Mouse (Mus musculus) hindbrain, embryonic 14.5 days (tissue): ENCODE measurements at regions not wholly inside any gene's neighbourhood (a gene's known extent, or its start where the extent isn't known, plus 50 kb on each side); places are given as distances from the start of the nearest gene placed in this dataset.

Source experiments
- ATAC-seq: fragments of 200-750 bp; cut with Nextera tagmentation; 2 replicates; pipeline ENCODE4 v1.8.0; 2017; ENCODE audit warnings: moderate number of reproducible peaks, mild to moderate bottlenecking, moderate TSS enrichment, moderate library complexity; ENCODE audit not compliant: low FRiP score
- DNase-seq: peaks from one replicate; pipeline ENCODE4 v3.0.0-alpha.2; 2015; ENCODE audit warnings: low spot score
- H3K27ac ChIP-seq: fragments of 300-500 bp; sonication (generic); 2 replicates; pipeline ENCODE4 v1.5.1; 2014; ENCODE audit warnings: mild to moderate bottlenecking, moderate library complexity
- H3K27me3 ChIP-seq: fragments of 300-500 bp; sonication (generic); 2 replicates; pipeline ENCODE4 v1.6.1; 2014; ENCODE audit warnings: mild to moderate bottlenecking, low read length, mixed read lengths; ENCODE audit not compliant: control insufficient read depth, insufficient read depth
- H3K36me3 ChIP-seq: fragments of 300-500 bp; sonication (generic); replicated peaks from 2 replicates; pipeline ENCODE4 v1.6.1; 2014; ENCODE audit not compliant: control insufficient read depth, insufficient read depth
- H3K4me1 ChIP-seq: fragments of 300-500 bp; sonication (generic); replicated peaks from 2 replicates; pipeline ENCODE4 v1.6.1; 2014; ENCODE audit warnings: antibody characterized with exemption, low read length, mixed read lengths; ENCODE audit not compliant: control insufficient read depth, insufficient read depth
- H3K4me2 ChIP-seq: fragments of 300-500 bp; sonication (generic); replicated peaks from 2 replicates; pipeline ENCODE4 v1.6.1; 2014; ENCODE audit warnings: mild to moderate bottlenecking, moderate library complexity
- H3K4me3 ChIP-seq: fragments of 300-500 bp; sonication (generic); replicated peaks from 2 replicates; pipeline ENCODE4 v1.5.1; 2014; ENCODE audit warnings: mild to moderate bottlenecking, low read length
- H3K9ac ChIP-seq: fragments of 300-500 bp; sonication (generic); 2 replicates; pipeline ENCODE4 v1.6.1; 2014
- H3K9me3 ChIP-seq: fragments of 300-500 bp; sonication (generic); 2 replicates; pipeline ENCODE4 v1.6.1; 2016; ENCODE audit warnings: low read length; ENCODE audit not compliant: control insufficient read depth
- WGBS: fragments of 180-500 bp; shearing (Covaris S2); extraction: QIAGEN DNeasy Blood & Tissue Kit; methylation state at CpG from one replicate; pipeline ENCODE4 v1.1.7; 2014; 5-methylcytosine and 5-hydroxymethylcytosine counted together

GRCm38 (mm10) chr15:60706009-60706408 is 147.6 kb downstream of the Fam84b start:
- no peak overlapping the region for H3K9ac ChIP-seq
- H3K27me3 ChIP-seq = no peaks in the 10 kb centered on the region
- no peak overlapping the region for H3K4me3 ChIP-seq
- H3K36me3 ChIP-seq = no peaks in the 10 kb centered on the region
- no peak for ATAC-seq
- H3K4me1 ChIP-seq = no peaks in the 10 kb centered on the region
- DNase-seq = no peak
- no peak overlapping the region for H3K27ac ChIP-seq
- H3K9me3 ChIP-seq = no peaks in the 10 kb centered on the region
- H3K4me2 ChIP-seq = no peak overlapping the region
- 91% methylated on average over 4 of the region's 4 CpGs for WGBS

GRCm38 (mm10) chr15:60701273-60701672 is 152.3 kb downstream of the Fam84b start:
- no peaks in the 10 kb centered on the region for H3K9me3 ChIP-seq
- H3K36me3 ChIP-seq = no peaks in the 10 kb centered on the region
- no peak overlapping the region for H3K4me3 ChIP-seq
- H3K27ac ChIP-seq = no peak overlapping the region
- ATAC-seq (no peak), DNase-seq (no peak)
- no peak overlapping the region for H3K9ac ChIP-seq
- no peak overlapping the region for H3K4me2 ChIP-seq
- H3K27me3 ChIP-seq = no peaks in the 10 kb centered on the region
- H3K4me1 ChIP-seq = no peaks in the 10 kb centered on the region

DNA sequence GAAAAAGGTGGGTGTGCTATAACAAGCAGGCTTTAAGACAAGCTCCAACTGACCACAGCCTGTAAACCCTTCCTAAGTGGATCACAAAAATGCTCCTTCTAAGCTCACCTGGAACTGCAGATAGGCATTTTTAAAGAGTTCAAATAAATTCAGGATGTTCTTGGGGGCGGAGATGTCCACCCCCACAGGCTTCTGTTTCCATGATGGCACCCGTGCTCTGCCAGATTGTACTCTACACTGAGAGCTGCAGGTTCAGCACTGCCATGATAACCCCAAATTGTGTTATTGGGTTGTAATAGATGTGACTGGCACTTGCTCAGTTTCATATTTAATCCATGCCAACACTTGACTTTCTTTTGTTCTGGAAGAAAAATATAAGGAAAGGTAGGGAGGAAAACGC is 158.8 kb downstream of the Fam84b start:
- ATAC-seq (no peak), DNase-seq (no peak)
- no peaks in the 10 kb centered on the region for H3K36me3 ChIP-seq
- no peak overlapping the region for H3K9ac ChIP-seq
- 91% methylated on average over 3 of the region's 3 CpGs for WGBS
- H3K4me3 ChIP-seq = no peak overlapping the region
- H3K9me3 ChIP-seq = no peaks in the 10 kb centered on the region
- no peaks in the 10 kb centered on the region for H3K4me1 ChIP-seq
- H3K27ac ChIP-seq = no peak overlapping the region
- no peak overlapping the region for H3K4me2 ChIP-seq
- H3K27me3 ChIP-seq = no peaks in the 10 kb centered on the region

- WGBS = 71% methylated on average over 7 of the region's 7 CpGs
- Histone ChIP-seq H3K27me3 (no peaks in the 10 kb centered on the region), H3K4me3 (no peak overlapping the region), H3K9me3 (no peaks in the 10 kb centered on the region), H3K27ac (no peak overlapping the region), H3K36me3 (no peaks in the 10 kb centered on the region), H3K9ac (no peak overlapping the region), H3K4me1 (no peaks in the 10 kb centered on the region), H3K4me2 (no peak overlapping the region)
- ATAC-seq = no peak
- DNase-seq = no peak
These were observed 159.7 kb downstream of the Fam84b start for GRCm38 (mm10) chr15:60693751-60694500.

GRCm38 (mm10) chr15:60692718-60693597 is 160.6 kb downstream of the Fam84b start:
- no peaks in the 10 kb centered on the region for H3K36me3 ChIP-seq
- no peaks in the 10 kb centered on the region for H3K9me3 ChIP-seq
- 29% methylated on average over 6 of the region's 6 CpGs for WGBS
- no peak overlapping the region for H3K9ac ChIP-seq
- H3K27me3 ChIP-seq = no peaks in the 10 kb centered on the region
- H3K4me1 ChIP-seq = no peaks in the 10 kb centered on the region
- no peak overlapping the region for H3K27ac ChIP-seq
- no peak overlapping the region for H3K4me3 ChIP-seq
- no peak for ATAC-seq
- DNase-seq = no peak
- no peak overlapping the region for H3K4me2 ChIP-seq

DNA sequence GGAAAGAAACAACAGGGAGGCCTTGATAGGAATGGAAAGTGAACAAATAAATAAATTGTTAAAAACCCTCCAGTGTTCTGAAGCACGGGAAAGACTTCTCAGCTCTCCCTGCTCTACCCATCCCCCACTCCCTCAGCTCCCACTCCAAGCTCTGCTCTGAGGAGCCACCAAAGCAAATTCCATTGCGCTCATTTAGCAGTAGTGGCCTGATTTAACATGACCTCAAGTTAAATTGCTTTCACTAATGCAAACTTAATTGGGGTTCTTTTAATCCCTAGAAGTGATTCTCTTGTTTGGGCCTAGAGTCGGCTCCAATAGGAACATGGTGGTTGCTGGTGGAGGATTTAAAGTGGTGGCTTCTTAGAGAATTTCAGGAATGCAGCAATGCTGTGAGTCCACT is 161.4 kb downstream of the Fam84b start:
- no peak overlapping the region for H3K9ac ChIP-seq
- H3K27ac ChIP-seq = no peak overlapping the region
- ATAC-seq = no peak
- no peak overlapping the region for H3K4me3 ChIP-seq
- 36% methylated on average over 3 of the region's 3 CpGs for WGBS
- H3K4me1 ChIP-seq = no peaks in the 10 kb centered on the region
- H3K36me3 ChIP-seq = no peaks in the 10 kb centered on the region
- H3K27me3 ChIP-seq = no peaks in the 10 kb centered on the region
- no peak for DNase-seq
- no peak overlapping the region for H3K4me2 ChIP-seq
- H3K9me3 ChIP-seq = no peaks in the 10 kb centered on the region

- no peak for ATAC-seq
- Histone ChIP-seq H3K4me3 (no peak overlapping the region), H3K4me2 (no peak overlapping the region), H3K9ac (no peak overlapping the region), H3K4me1 (no peaks in the 10 kb centered on the region), H3K27ac (no peak overlapping the region), H3K9me3 (no peaks in the 10 kb centered on the region), H3K27me3 (no peaks in the 10 kb centered on the region), H3K36me3 (no peaks in the 10 kb centered on the region)
- DNase-seq = no peak
- 85% methylated on average over 3 of the region's 3 CpGs for WGBS
These were observed 176.2 kb downstream of the Fam84b start for GRCm38 (mm10) chr15:60677397-60677796.

DNA sequence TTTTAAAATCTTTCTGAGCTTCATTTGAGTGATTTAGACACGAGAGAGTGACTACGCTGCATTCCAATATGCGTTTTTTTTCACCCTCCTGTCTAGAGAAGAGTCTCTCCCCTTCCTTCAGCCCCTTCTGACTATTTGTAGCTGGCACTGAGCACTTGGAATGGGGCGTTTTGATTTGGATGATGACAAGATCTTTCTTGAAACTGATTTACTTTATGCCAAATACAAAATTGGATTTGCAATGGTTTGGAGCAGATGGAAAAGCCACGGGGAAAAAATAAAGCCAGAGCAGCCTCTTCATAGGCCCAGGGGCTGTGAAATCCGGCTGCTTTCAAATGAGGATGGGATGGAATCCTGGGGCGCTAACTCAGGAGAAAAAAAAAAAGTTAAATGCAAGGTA is 196.0 kb downstream of the Fam84b start:
- Histone ChIP-seq H3K9ac (no peak overlapping the region), H3K27ac (no peak overlapping the region), H3K4me1 (no peaks in the 10 kb centered on the region), H3K4me2 (no peak overlapping the region), H3K27me3 (no peaks in the 10 kb centered on the region), H3K36me3 (no peaks in the 10 kb centered on the region), H3K4me3 (no peak overlapping the region), H3K9me3 (no peaks in the 10 kb centered on the region)
- DNase-seq (no peak), ATAC-seq (no peak)
- WGBS = 83% methylated on average over 7 of the region's 7 CpGs

GRCm38 (mm10) chr15:60655113-60655512 is 198.5 kb downstream of the Fam84b start:
- 84% methylated on average over 3 of the region's 3 CpGs for WGBS
- DNase-seq = no peak
- H3K4me1 ChIP-seq = no peaks in the 10 kb centered on the region

More at GRCm38 (mm10) chr15:60655113-60655512, 198.5 kb downstream of the Fam84b start:
- Histone ChIP-seq H3K9me3 (no peaks in the 10 kb centered on the region), H3K27ac (no peak overlapping the region), H3K9ac (no peak overlapping the region), H3K4me2 (no peak overlapping the region), H3K36me3 (no peaks in the 10 kb centered on the region), H3K4me3 (no peak overlapping the region), H3K27me3 (no peaks in the 10 kb centered on the region)
- ATAC-seq = no peak
